Mouse (Mus musculus) intestine, embryonic 14.5 days (tissue): ENCODE measurements at regions not wholly inside any gene's neighbourhood (a gene's known extent, or its start where the extent isn't known, plus 50 kb on each side); places are given as distances from the start of the nearest gene placed in this dataset.
"Not testable (repeated sequence)": the region's sequence is repeated elsewhere in the genome, so short reads cannot be mapped to it uniquely, and the experiment has no call there.

Experiments used
- ATAC-seq: fragments of 200-750 bp; cut with Nextera tagmentation; replicated peaks from 2 replicates; pipeline ENCODE4 v1.8.0; 2017; ENCODE audit warnings: low read depth, moderate number of reproducible peaks, moderate TSS enrichment, moderate library complexity; ENCODE audit not compliant: low FRiP score, low TSS enrichment
- DNase-seq: peaks from one replicate; pipeline ENCODE4 v3.0.0-alpha.2; 2018; ENCODE audit warnings: low spot score
- H3K27ac ChIP-seq: fragments of 300-500 bp; sonication (generic); 2 replicates; pipeline ENCODE4 v1.5.1; 2014; ENCODE audit warnings: low read depth, mild to moderate bottlenecking, control low read depth
- H3K27me3 ChIP-seq: fragments of 300-500 bp; sonication (generic); replicated peaks from 2 replicates; pipeline ENCODE4 v1.6.1; 2014; ENCODE audit warnings: low read length, control low read depth; ENCODE audit not compliant: control insufficient read depth, insufficient read depth
- H3K36me3 ChIP-seq: fragments of 300-500 bp; sonication (generic); 2 replicates; pipeline ENCODE4 v1.6.1; 2014; ENCODE audit warnings: low read length, control low read depth; ENCODE audit not compliant: control insufficient read depth, insufficient read depth
- H3K4me1 ChIP-seq: fragments of 300-500 bp; sonication (generic); replicated peaks from 2 replicates; pipeline ENCODE4 v1.6.1; 2014; ENCODE audit warnings: low read length, control low read depth, mixed read lengths; ENCODE audit not compliant: control insufficient read depth, insufficient read depth
- H3K4me2 ChIP-seq: fragments of 300-500 bp; sonication (generic); 2 replicates; pipeline ENCODE4 v1.6.1; 2014; ENCODE audit warnings: low read length
- H3K4me3 ChIP-seq: fragments of 300-500 bp; sonication (generic); 2 replicates; pipeline ENCODE4 v1.5.1; 2014; ENCODE audit warnings: low read depth, low read length, control low read depth, mixed read lengths
- H3K9ac ChIP-seq: fragments of 300-500 bp; sonication (generic); 2 replicates; pipeline ENCODE4 v1.6.1; 2014; ENCODE audit warnings: mild to moderate bottlenecking, low read length
- H3K9me3 ChIP-seq: fragments of 300-500 bp; sonication (generic); 2 replicates; pipeline ENCODE4 v1.6.1; 2016; ENCODE audit warnings: low read length, control low read depth; ENCODE audit not compliant: control insufficient read depth
- WGBS: fragments of 180-500 bp; shearing (Covaris S2); extraction: QIAGEN DNeasy Blood & Tissue Kit; methylation state at CpG from one replicate; pipeline ENCODE4 v1.1.7; 2014; 5-methylcytosine and 5-hydroxymethylcytosine counted together

DNA sequence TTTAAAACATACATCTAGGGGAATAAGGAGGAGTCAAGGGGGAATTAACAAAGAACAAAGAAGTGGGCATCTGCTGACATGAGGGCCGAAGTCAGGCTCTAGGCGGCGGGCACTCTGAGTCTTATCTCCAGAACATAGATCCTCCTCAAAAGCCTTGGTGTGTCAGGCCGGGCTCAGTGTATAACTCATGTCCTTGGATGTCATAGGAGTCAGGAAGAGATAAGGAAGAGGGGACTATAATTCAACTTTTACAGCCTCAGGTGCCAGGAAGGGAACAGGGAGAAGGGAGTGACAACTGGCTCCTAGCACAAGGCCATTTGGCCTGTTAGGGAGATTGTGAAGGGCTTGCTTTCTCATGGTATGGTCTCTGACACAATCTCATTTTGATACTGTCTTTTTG lies 185.9 kb upstream of the Ube2e2 start:
- not testable (repeated sequence) for H3K4me2 ChIP-seq, H3K27ac ChIP-seq, H3K36me3 ChIP-seq, H3K9me3 ChIP-seq, H3K27me3 ChIP-seq, H3K9ac ChIP-seq, DNase-seq, ATAC-seq, H3K4me1 ChIP-seq, H3K4me3 ChIP-seq
- WGBS = 89% methylated on average over 4 of the region's 4 CpGs

DNA sequence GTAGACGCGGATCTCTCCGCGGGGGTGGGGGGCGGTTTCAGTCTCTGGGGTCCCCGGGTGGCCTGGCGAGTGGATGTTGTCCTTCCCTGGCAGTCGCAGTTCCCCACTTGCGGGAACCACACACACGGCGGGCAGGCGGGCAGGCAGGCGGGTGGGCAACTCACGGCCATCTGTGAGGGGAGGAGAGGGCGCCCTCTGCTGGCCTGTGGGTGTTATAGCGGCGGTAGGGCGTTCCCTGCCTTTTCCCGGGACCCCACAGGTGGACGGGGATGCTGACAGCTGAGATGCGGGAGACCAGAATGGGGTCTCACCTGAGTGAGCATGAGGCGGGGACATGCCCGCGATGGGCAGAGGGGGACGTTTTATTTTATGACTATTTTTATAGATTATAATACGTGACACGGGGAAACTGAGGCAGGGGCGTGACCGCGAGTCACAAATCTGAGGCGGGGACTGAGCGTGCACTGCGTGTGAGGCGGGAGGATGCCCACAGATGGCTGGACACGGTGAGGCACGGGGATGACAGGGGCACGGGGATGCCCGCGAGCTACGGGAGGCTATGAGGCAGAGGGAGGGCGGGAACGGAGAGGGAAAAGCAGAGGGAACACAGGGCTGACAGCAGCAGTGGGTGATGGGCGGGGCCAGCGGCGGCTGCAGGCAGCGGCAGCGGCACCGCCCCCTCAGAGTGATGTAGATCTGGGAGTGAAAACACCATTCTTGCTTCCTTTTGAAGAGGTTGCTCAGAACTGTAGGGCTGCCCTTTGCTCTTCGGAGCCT lies 148.1 kb upstream of the Ube2e2 start:
- Histone ChIP-seq H3K36me3 (no peaks in the 10 kb centered on the region), H3K4me3 (peak overlapping the region; percentile 28), H3K27me3 (no peaks in the 10 kb centered on the region), H3K4me2 (peak overlapping the region; percentile 64), H3K9me3 (no peaks in the 10 kb centered on the region), H3K4me1 (no peaks in the 10 kb centered on the region), H3K9ac (peak overlapping the region; percentile 13; the same call in 1 of the 2 replicates), H3K27ac (no peak overlapping the region)
- ATAC-seq = peak; percentile 88
- WGBS = 2% methylated on average over 48 of the region's 49 CpGs
- peak; percentile 80 for DNase-seq

DNA sequence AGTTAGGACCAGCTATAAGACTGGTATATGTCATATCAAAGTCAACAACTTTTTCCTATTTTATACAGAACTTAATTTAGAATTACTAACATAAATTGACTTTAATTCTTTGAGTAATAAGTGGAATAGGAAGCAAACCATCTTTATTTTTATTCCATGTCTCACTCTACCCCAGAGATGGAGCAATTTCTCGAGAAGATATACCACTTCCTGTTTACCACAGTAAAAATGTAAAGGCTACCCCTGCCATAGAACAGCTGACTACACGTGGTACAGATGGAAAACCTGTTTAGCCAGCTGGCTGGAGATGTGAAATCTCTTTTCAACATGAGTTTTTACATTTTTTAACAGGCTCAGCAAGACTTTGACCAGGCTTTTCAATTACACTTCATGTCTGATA lies 126.0 kb upstream of the Ube2e2 start:
- 30% methylated on average over 2 of the region's 2 CpGs for WGBS
- DNase-seq (no peak), ATAC-seq (no peak)
- Histone ChIP-seq H3K36me3 (no peaks in the 10 kb centered on the region), H3K27ac (no peak overlapping the region), H3K4me1 (no peaks in the 10 kb centered on the region), H3K9ac (no peak overlapping the region), H3K27me3 (no peaks in the 10 kb centered on the region), H3K4me2 (no peak overlapping the region), H3K4me3 (no peak overlapping the region), H3K9me3 (no peaks in the 10 kb centered on the region)

DNA sequence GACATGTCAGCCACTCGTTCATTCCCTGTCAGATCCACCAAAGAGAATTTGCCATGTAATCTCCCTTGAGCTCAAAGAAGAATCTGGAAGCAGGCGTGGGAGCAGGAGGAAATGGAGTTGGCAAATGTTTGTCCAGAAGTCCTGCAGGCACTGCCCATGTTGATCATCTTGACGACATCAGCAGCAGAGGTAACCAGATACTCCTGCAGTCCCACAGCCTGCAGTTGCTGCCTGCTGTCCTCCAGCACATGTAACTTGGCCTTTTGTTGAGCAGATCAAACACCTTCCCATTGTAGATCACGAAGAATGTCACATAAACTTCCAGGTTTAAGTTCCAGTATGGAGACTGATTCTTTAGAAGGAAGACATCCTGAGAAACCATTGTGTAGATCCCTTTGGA lies 121.3 kb upstream of the Ube2e2 start:
- H3K9ac ChIP-seq = no peak overlapping the region
- no peaks in the 10 kb centered on the region for H3K36me3 ChIP-seq
- no peak for DNase-seq
- no peaks in the 10 kb centered on the region for H3K27me3 ChIP-seq
- H3K27ac ChIP-seq = no peak overlapping the region
- no peak for ATAC-seq
- no peak overlapping the region for H3K4me3 ChIP-seq
- H3K4me2 ChIP-seq = no peak overlapping the region
- no peaks in the 10 kb centered on the region for H3K4me1 ChIP-seq
- 48% methylated on average over 4 of the region's 4 CpGs for WGBS
- no peaks in the 10 kb centered on the region for H3K9me3 ChIP-seq

- not testable (repeated sequence) for DNase-seq, ATAC-seq, H3K27me3 ChIP-seq
Measured at GRCm38 (mm10) chr14:19013558-19013957, 119.5 kb upstream of the Ube2e2 start.

GRCm38 (mm10) chr14:18983901-18984300 lies 89.8 kb upstream of the Ube2e2 start:
- DNase-seq (no peak), ATAC-seq (no peak)
- no peak overlapping the region for H3K27ac ChIP-seq
- no peaks in the 10 kb centered on the region for H3K36me3 ChIP-seq
- 88% methylated on average over 3 of the region's 3 CpGs for WGBS
- no peak overlapping the region for H3K4me2 ChIP-seq
- no peaks in the 10 kb centered on the region for H3K27me3 ChIP-seq
- H3K4me1 ChIP-seq = no peaks in the 10 kb centered on the region
- H3K9me3 ChIP-seq = no peaks in the 10 kb centered on the region
- H3K4me3 ChIP-seq = no peak overlapping the region
- no peak overlapping the region for H3K9ac ChIP-seq

More at GRCm38 (mm10) chr14:19013558-19013957, 119.5 kb upstream of the Ube2e2 start:
- H3K9ac ChIP-seq, H3K4me3 ChIP-seq, H3K4me1 ChIP-seq, H3K9me3 ChIP-seq, H3K27ac ChIP-seq, H3K4me2 ChIP-seq, H3K36me3 ChIP-seq: not testable (repeated sequence)
- WGBS = 75% methylated on average over 2 of the region's 2 CpGs

- Histone ChIP-seq H3K4me2 (no peak overlapping the region), H3K27me3 (no peaks in the 10 kb centered on the region), H3K9ac (no peak overlapping the region), H3K4me1 (no peaks in the 10 kb centered on the region), H3K9me3 (no peaks in the 10 kb centered on the region), H3K4me3 (no peak overlapping the region), H3K27ac (no peak overlapping the region), H3K36me3 (no peaks in the 10 kb centered on the region)
- DNase-seq = no peak
- no peak for ATAC-seq
- 92% methylated on average over 1 of the region's 1 CpGs for WGBS
Measured at GRCm38 (mm10) chr14:18963864-18964263, 69.8 kb upstream of the Ube2e2 start.

- Histone ChIP-seq H3K27ac (no peak overlapping the region), H3K27me3 (no peaks in the 10 kb centered on the region), H3K4me2 (no peak overlapping the region), H3K4me3 (no peak overlapping the region), H3K36me3 (no peaks in the 10 kb centered on the region), H3K4me1 (no peaks in the 10 kb centered on the region), H3K9me3 (no peaks in the 10 kb centered on the region), H3K9ac (no peak overlapping the region)
- DNase-seq (no peak), ATAC-seq (no peak)
- 55% methylated on average over 2 of the region's 2 CpGs for WGBS
Measured at GRCm38 (mm10) chr14:18963287-18963686, 69.2 kb upstream of the Ube2e2 start.
